Mouse (Mus musculus): ENCODE measurements around the gene Hlf.

DNA sequence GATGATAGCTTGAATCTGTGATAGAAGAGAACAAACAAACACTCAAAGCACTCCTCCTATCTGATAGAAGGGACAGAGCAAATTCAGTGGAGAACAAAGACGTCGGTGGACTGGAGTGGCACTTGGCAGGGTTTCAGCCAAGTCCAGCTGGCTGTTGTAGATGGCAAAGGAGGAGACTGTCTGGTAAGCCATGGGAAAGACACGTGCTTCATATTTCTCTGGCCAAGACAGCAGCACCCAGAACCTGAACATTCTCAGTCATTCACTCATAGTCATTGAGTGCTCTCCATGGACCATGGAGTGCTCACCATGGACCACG lies 34.5 kb upstream of the Hlf start:
- no peak for TF ChIP-seq EP300 (IDR thresholded peaks at IDR 0.05; ENCODE audit: insufficient read depth, low read depth, low read length)
- TF ChIP-seq CTCF (IDR thresholded peaks at IDR 0.05; ENCODE audit: low read depth, low read length), result no peak
- no peak for TF ChIP-seq POLR2A (IDR thresholded peaks at IDR 0.05; ENCODE audit: insufficient read depth, low read length)

Data from ES-Bruce4 (cell line).